Mouse (Mus musculus) lung, postnatal 10 days (tissue): ENCODE measurements around the gene Avpi1.
"Not testable (repeated sequence)": the region's sequence is repeated elsewhere in the genome, so short reads cannot be mapped to it uniquely, and the experiment has no call there.

Experiments used
- DNase-seq: peaks from one replicate; pipeline ENCODE4 v3.0.0; 2021

The Avpi1 gene

GRCm38 (mm10) chr19:42090637-42091141 is 38.2 kb downstream of the Avpi1 start:
- peak; percentile 61 for DNase-seq

- peak; percentile 100 for DNase-seq
Measured at GRCm38 (mm10) chr19:42089748-42090595, 38.9 kb downstream of the Avpi1 start, which contains the start of gene Pi4k2a. TSS of gene Pi4k2a (plus strand) at chr19:42090470.

- DNase-seq, result peak; percentile 79
Measured at GRCm38 (mm10) chr19:42089103-42089747, 39.6 kb downstream of the Avpi1 start.

GRCm38 (mm10) chr19:42086166-42086565 is 42.7 kb downstream of the Avpi1 start, which contains the start of gene Morn4:
TSS of gene Morn4 (minus strand) at chr19:42086357.
- DNase-seq, result peak; percentile 94

- no peak for DNase-seq
Measured at GRCm38 (mm10) chr19:42085690-42086089, 43.2 kb downstream of the Avpi1 start.

GRCm38 (mm10) chr19:42081613-42082012 is 47.2 kb downstream of the Avpi1 start:
- DNase-seq, result not testable (repeated sequence)

- DNase-seq, result no peak
Measured at GRCm38 (mm10) chr19:42080469-42080868, 48.4 kb downstream of the Avpi1 start.

GRCm38 (mm10) chr19:42079950-42080349 is 48.9 kb downstream of the Avpi1 start:
- DNase-seq, result no peak

- no peak for DNase-seq
Measured at GRCm38 (mm10) chr19:42079006-42079405, 49.9 kb downstream of the Avpi1 start.

- DNase-seq, result no peak
Measured at GRCm38 (mm10) chr19:42078566-42078965, 50.3 kb downstream of the Avpi1 start.

GRCm38 (mm10) chr19:42075992-42076391 is 52.9 kb downstream of the Avpi1 start:
- no peak for DNase-seq

GRCm38 (mm10) chr19:42075051-42075450 is 53.8 kb downstream of the Avpi1 start:
- no peak for DNase-seq
